Mouse (Mus musculus) lung, embryonic 14.5 days (tissue): ENCODE data around the gene Fam25c. TPM values are rescaled to one million over a fixed set of nuclear protein-coding genes. Genes with fewer than 3 reads are reported as not detected.

Source experiments
- ATAC-seq: fragments of 200-750 bp; cut with Nextera tagmentation; 2 replicates; pipeline ENCODE4 v1.8.0; 2017; ENCODE audit warnings: mild to moderate bottlenecking, moderate TSS enrichment, moderate library complexity; ENCODE audit not compliant: insufficient read depth
- DNase-seq: peaks from one replicate; pipeline ENCODE4 v3.0.0-alpha.2; 2015
- H3K27ac ChIP-seq: fragments of 300-500 bp; sonication (generic); 2 replicates; pipeline ENCODE4 v1.5.1; 2014; ENCODE audit warnings: low read depth, mild to moderate bottlenecking, moderate library complexity
- H3K27me3 ChIP-seq: fragments of 300-500 bp; sonication (generic); 2 replicates; pipeline ENCODE4 v1.6.1; 2014; ENCODE audit warnings: low read length, control low read depth; ENCODE audit not compliant: insufficient read depth
- H3K36me3 ChIP-seq: fragments of 300-500 bp; sonication (generic); 2 replicates; pipeline ENCODE4 v1.6.1; 2014; ENCODE audit warnings: control low read depth; ENCODE audit not compliant: insufficient read depth
- H3K4me1 ChIP-seq: fragments of 300-500 bp; sonication (generic); 2 replicates; pipeline ENCODE4 v1.6.1; 2014; ENCODE audit warnings: antibody characterized with exemption, control low read depth; ENCODE audit not compliant: insufficient read depth
- H3K4me2 ChIP-seq: fragments of 300-500 bp; sonication (generic); 2 replicates; pipeline ENCODE4 v1.6.1; 2014; ENCODE audit warnings: mild to moderate bottlenecking
- H3K4me3 ChIP-seq: fragments of 300-500 bp; sonication (generic); 2 replicates; pipeline ENCODE4 v1.5.1; 2014; ENCODE audit warnings: low read depth, low read length
- H3K9ac ChIP-seq: fragments of 300-500 bp; sonication (generic); 2 replicates; pipeline ENCODE4 v1.6.1; 2014
- H3K9me3 ChIP-seq: fragments of 300-500 bp; sonication (generic); 2 replicates; pipeline ENCODE4 v1.6.1; 2016; ENCODE audit warnings: low read depth, low read length, control low read depth
- CTCF ChIP-seq: IDR thresholded peaks from 2 replicates; pipeline ENCODE4 v1.5.1; 2016; ENCODE audit warnings: antibody characterized with exemption, low read depth
- WGBS: fragments of 180-500 bp; shearing (Covaris S2); extraction: QIAGEN DNeasy Blood & Tissue Kit; methylation state at CpG from one replicate; pipeline ENCODE4 v1.1.7; 2014; 5-methylcytosine and 5-hydroxymethylcytosine counted together
- polyA plus RNA-seq: library from polyadenylated mRNA; unstranded; fragments of >200 nt; fragmentation: Nextera tagmentation; extraction: Ambion mirVana; gene quantifications from 2 replicates; pipeline ENCODE4 v1.2.1, GENCODE M21; 2014

The Fam25c gene
- polyA plus RNA-seq, 1 experiment from 2014 or later, result not detected

GRCm38 (mm10) chr14:34397871-34398270 lies 42.6 kb upstream of the Fam25c start:
- TF ChIP-seq CTCF, result no peak
- no peaks in the 10 kb centered on the region for H3K27me3 ChIP-seq
- no peaks in the 10 kb centered on the region for H3K9me3 ChIP-seq
- no peak overlapping the region for H3K4me3 ChIP-seq
- WGBS, result 94% methylated on average over 5 of the region's 5 CpGs
- no peak overlapping the region for H3K4me2 ChIP-seq
- peaks cover 27% of the 10 kb centered on the region; the same call in 1 of the 2 replicates for H3K36me3 ChIP-seq
- DNase-seq (no peak), ATAC-seq (no peak)
- H3K9ac ChIP-seq, result no peak overlapping the region
- no peaks in the 10 kb centered on the region for H3K4me1 ChIP-seq
- no peak overlapping the region for H3K27ac ChIP-seq

GRCm38 (mm10) chr14:34393295-34393694 lies 38.1 kb upstream of the Fam25c start:
- Histone ChIP-seq H3K4me2 (no peak overlapping the region), H3K4me1 (no peaks in the 10 kb centered on the region), H3K4me3 (no peak overlapping the region), H3K27me3 (no peaks in the 10 kb centered on the region), H3K27ac (no peak overlapping the region), H3K9ac (no peak overlapping the region), H3K36me3 (peaks cover 4% of the 10 kb centered on the region; the same call in 1 of the 2 replicates), H3K9me3 (no peaks in the 10 kb centered on the region)
- WGBS, result 65% methylated on average over 4 of the region's 4 CpGs
- ATAC-seq (no peak), DNase-seq (no peak)
- no peak for TF ChIP-seq CTCF

DNA sequence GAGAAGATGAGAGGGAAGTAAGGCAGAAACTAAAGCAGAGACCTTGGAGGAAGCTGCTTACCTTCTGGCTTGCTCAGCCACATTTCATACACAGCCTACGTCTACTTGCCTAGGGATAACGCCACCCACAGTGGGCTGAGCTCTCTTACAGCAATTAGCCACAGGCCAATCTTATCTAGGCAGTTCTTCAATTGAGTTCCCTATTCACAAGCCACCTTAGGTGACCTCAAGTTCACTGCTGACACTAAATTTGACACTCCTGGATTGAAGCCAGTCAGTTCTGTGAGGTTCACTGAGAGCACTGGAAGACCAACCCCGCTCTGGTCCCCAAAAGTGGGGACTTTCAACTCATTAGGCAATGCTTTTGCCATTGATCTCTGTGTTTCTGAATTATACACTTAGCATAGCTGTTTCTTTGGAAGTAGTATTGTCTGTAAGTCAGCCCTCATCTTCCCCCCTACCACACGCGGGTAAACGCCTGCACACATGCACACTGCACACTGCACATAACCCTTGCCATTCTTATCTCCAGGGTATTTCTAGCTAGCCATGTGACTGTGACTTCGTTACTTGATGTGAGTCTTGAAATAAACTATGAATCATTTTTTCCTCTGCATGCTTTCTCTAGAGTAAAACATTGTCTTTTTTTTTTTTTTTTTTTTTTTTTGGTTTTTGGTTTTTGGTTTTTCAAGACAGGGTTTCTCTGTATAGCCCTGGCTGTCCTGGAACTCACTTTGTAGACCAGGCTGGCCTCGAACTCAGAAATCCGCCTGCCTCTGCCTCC lies 27.9 kb upstream of the Fam25c start:
- no peaks in the 10 kb centered on the region for H3K9me3 ChIP-seq
- no peak overlapping the region for H3K4me2 ChIP-seq
- no peaks in the 10 kb centered on the region for H3K27me3 ChIP-seq
- H3K4me3 ChIP-seq, result no peak overlapping the region
- no peak overlapping the region for H3K9ac ChIP-seq
- ATAC-seq (no peak), DNase-seq (no peak)
- no peaks in the 10 kb centered on the region for H3K4me1 ChIP-seq
- TF ChIP-seq CTCF, result no peak
- H3K36me3 ChIP-seq, result no peaks in the 10 kb centered on the region
- 94% methylated on average over 9 of the region's 9 CpGs for WGBS
- no peak overlapping the region for H3K27ac ChIP-seq

- Histone ChIP-seq H3K9me3 (no peaks in the 10 kb centered on the region), H3K4me1 (no peaks in the 10 kb centered on the region), H3K4me3 (no peak overlapping the region), H3K27ac (peak overlapping the region; percentile 47), H3K4me2 (peak overlapping the region; percentile 26; the same call in 1 of the 2 replicates), H3K36me3 (no peaks in the 10 kb centered on the region), H3K27me3 (no peaks in the 10 kb centered on the region), H3K9ac (no peak overlapping the region)
- WGBS, result 27% methylated on average over 11 of the region's 11 CpGs
- no peak for TF ChIP-seq CTCF
- DNase-seq, result peak; percentile 53
- peak; percentile 57 for ATAC-seq
Observed at GRCm38 (mm10) chr14:34378560-34379331, 23.5 kb upstream of the Fam25c start.

DNA sequence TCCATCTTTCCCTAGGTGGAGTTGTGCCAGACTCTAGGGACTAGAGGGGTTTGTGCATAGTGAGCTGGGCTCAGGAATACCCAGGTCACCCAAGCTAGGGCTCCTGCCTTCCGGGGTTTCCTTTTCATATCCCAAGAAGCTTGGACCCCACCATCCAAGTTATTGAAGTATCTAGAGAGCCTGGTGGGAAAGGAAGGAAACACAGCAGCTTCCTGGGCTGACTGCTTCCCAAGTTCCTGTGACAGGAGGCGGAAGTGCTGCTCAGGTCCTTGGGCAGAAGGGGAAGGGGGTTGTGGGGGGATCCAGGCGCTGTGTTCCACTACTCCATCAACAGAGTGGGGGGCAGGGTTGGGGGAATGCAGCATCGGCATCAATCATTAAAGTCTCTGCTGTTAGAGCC lies 21.9 kb upstream of the Fam25c start:
- H3K4me1 ChIP-seq, result no peaks in the 10 kb centered on the region
- no peak for TF ChIP-seq CTCF
- peak overlapping the region; percentile 48 for H3K4me2 ChIP-seq
- DNase-seq (no peak), ATAC-seq (no peak)
- H3K4me3 ChIP-seq, result no peak overlapping the region
- no peak overlapping the region for H3K9ac ChIP-seq
- no peaks in the 10 kb centered on the region for H3K36me3 ChIP-seq
- WGBS, result 61% methylated on average over 4 of the region's 4 CpGs
- H3K27me3 ChIP-seq, result no peaks in the 10 kb centered on the region
- H3K27ac ChIP-seq, result peak overlapping the region; percentile 36; the same call in 1 of the 2 replicates
- no peaks in the 10 kb centered on the region for H3K9me3 ChIP-seq

GRCm38 (mm10) chr14:34375941-34376340 lies 20.7 kb upstream of the Fam25c start:
- ATAC-seq (no peak), DNase-seq (no peak)
- Histone ChIP-seq H3K4me2 (peak overlapping the region; percentile 48), H3K9ac (no peak overlapping the region), H3K4me3 (peak overlapping the region; percentile 23), H3K4me1 (no peaks in the 10 kb centered on the region), H3K9me3 (no peaks in the 10 kb centered on the region), H3K27ac (no peak overlapping the region), H3K27me3 (no peaks in the 10 kb centered on the region), H3K36me3 (no peaks in the 10 kb centered on the region)
- no peak for TF ChIP-seq CTCF
- 77% methylated on average over 5 of the region's 5 CpGs for WGBS

DNA sequence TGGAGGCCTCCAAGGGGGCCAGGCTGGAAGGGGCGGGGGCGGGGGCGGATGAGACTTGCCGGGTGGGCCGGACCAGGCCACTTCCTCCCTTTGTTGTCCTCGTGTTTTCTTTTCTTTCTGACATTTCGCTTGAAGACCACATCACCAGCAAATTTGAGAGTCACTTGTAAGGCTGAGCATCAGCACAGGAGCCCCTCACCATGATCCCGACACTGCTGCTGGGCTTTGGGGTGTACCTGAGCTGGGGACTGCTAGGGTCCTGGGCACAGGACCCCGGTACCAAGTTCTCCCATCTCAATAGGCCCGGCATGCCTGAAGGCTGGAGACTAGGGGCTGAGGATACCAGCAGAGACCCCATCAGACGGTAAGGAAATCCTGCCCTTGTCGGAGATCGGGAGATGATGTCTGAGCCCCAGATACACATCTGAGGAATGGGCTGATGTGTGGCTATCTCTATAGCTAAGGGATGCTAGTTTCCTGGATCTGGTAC lies 20.2 kb upstream of the Fam25c start, which contains the start of gene Mmrn2:
Gene Mmrn2 (plus strand): TSS at position 51 of the 490 bp plus-strand sequence.
- Histone ChIP-seq H3K4me1 (no peaks in the 10 kb centered on the region), H3K4me2 (peak within 1 kb of the TSS; percentile 48), H3K9ac (no peak within 1 kb of the TSS), H3K36me3 (no peaks in the 10 kb centered on the region), H3K27ac (no peak within 1 kb of the TSS), H3K27me3 (no peaks in the 10 kb centered on the region), H3K4me3 (peak within 1 kb of the TSS; percentile 23), H3K9me3 (no peaks in the 10 kb centered on the region)
- WGBS, result 74% methylated on average over 13 of the region's 13 CpGs
- DNase-seq, result no peak
- no peak for ATAC-seq
- TF ChIP-seq CTCF, result no peak
